Mouse (Mus musculus) stomach, postnatal 0 days (tissue): ENCODE measurements around the gene Stk19.

Experiments used
- CTCF ChIP-seq: IDR thresholded peaks from 2 replicates; pipeline ENCODE4 v1.5.1; 2016; ENCODE audit warnings: antibody characterized with exemption, low read depth, mild to moderate bottlenecking, moderate library complexity
- EP300 ChIP-seq: optimal IDR thresholded peaks from 2 replicates; pipeline ENCODE3; 2016; ENCODE audit warnings: antibody characterized with exemption

DNA sequence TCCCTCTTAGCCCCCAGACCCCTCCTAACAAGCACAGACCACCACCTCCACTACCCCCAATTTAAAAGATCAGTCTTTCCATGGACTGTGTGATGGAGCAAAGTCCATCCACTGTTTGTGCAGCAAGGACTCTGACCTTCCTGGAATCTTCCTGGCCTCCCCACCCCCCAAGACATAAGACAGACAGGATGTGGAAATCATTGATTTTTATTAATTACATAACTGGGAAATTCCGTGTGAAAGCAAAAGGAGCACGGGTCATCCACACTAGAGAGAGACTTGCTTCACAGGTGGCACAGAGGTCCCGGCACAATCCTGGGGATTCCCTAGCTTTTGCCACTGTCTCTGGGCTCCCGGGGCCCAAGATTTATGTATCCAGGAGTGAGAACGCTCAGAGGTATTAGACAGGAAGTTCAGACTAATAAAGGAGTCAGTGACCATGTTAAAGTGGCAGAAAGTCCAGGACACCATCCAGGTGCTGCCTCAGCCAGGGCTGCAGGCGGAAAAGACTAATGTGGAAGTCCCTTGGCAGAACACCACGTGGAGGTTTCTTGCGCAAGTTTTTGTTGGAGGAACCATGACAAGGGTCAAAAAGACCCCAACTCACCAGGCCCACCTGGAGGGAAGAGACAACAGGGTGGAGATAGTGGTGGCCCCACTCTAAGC is 25.8 kb upstream of the Stk19 start, which contains the start of gene Cfb:
- TF ChIP-seq CTCF, result no peak
- TF ChIP-seq EP300, result no peak
